Mouse (Mus musculus) MEL-GATA-1-ER (cell line): Measurements from ENCODE around the gene Map3k13.
"Not testable (repeated sequence)": the region's sequence is repeated elsewhere in the genome, so short reads cannot be mapped to it uniquely, and the experiment has no call there.

Experiments used
- DNase-seq: peaks from one replicate; pipeline ENCODE4 v3.0.0-alpha.2; 2012; ENCODE audit warnings: low read depth; ENCODE audit errors: extremely low read depth

The Map3k13 gene

DNA sequence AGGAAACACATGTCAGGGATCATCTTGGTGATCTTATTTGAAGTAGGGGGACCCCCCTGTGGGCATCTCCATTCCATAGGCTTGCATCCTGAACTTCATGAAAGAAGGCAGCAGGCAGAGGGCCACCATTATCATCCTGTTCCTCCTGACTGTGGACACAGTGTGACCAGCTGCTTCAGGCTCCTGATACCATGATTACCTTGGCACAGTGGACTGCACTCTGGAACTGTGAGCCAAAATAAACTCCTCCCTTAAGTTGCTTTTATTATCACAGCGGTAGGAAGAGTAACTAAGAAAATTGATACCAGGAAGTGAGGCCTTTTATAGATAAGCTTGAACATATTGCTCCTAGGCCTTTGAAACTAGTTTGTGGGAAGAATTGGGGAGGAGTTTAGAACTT is 12.7 kb downstream of the Map3k13 start:
- DNase-seq: no peak

DNA sequence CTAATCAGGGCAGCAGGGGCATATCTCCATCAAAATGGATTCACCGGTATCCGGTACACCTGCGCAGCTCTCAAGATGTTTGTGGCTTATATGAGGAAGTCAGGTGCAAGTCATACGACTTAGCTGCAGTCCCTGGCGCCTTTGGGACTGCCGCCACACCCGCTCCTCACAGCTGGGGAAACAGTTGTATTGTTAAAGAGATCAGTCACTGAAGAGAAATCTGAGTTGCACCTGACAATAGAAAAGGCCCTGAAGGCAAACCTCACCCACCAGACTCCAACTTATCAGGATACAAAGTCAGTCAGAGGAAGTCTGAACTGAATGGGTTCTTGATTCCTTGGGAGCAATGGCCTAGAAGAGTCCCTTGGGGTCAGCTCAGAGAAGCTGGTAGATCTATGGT is 13.6 kb downstream of the Map3k13 start:
- DNase-seq: not testable (repeated sequence)

DNA sequence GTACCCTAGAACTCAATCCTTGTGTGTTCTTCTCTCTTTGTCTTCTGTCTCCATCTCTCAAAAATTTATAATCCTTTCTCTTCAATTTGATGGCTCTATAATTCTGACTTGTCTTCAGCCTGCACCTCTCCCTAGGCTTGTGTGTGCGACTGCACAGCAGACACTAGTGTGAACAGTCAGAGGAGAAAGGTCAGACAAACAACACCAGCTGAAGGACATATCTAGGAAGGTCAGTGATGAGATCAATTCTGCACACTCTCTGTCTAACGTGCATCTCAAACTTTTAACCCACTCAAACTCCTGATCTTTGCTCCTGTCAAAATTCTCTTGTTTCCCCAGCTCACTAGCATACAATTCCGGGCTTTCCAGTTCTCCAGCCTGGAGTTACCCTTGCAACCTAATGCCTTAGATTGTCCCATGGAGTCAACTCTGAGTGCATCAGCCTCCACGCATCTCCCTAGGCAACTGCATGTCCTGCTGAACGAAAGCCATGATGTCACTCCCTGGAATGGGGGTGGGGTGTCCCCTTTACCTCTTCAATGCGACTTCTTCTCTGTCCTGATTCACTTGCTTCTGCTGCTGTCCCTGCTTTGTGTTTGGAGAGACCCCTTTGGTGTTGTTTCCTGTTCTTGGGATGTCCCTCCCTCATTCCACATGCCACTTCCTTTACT is 19.2 kb downstream of the Map3k13 start:
- DNase-seq: no peak

GRCm38 (mm10) chr16:21814861-21815668 is 20.9 kb downstream of the Map3k13 start:
- DNase-seq: no peak

DNA sequence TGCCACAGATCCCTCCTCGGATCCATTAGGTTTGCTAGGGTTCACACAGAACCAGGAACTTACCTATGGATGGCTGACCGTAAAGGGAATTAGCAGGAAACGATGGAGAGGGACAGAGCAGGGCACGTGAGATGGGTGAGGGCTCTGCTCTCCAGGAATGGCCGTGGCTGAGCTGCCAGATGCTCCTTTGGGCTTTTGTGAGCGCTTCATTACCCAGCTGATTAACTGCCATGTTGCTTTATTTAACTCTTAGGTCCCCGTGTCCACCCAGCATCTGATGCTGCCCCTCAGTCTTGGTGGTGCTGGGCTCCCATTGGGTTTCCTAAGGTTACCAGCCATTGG is 21.5 kb downstream of the Map3k13 start:
- DNase-seq: no peak

DNA sequence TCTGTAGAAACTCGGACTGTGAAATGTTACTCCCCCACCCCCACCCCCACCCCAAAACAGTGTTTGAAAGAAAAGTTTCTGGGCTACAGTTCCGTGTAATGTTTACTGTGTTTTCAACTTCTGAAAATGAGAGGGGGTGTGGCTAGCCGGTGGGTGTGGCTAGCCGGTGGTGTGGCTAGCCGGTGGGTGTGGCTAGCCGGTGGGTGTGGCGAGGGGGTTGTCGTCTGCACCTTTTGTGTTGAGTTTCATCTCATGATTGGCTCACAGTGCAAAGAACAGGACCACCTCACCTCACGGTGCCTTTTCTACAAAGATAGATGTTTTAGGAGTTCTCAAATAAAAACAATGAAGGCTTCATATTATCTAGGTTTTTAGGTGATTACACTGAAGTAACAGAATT is 24.0 kb downstream of the Map3k13 start:
- no peak for DNase-seq

- no peak for DNase-seq
These were observed 24.5 kb downstream of the Map3k13 start for GRCm38 (mm10) chr16:21818629-21819028.

DNA sequence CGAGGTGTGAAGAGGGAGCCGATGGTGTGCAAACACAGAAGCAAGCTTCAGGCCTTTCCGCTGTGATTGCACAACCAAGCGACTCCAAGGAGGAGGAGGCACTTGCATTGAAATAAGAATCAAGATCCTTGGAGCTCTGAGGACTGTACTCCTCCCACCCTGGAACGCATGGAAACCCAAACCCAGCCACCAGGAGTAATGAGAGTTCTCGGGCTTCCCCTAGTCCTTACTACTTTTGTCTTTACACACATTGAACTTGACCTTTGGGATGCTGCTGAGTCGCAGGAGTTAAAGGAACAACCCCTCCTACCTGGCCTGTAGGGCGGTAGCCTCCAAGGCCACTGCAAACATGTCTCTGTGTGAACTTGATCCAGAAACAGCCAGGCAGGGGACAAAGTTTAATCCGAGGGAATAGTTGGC is 31.5 kb downstream of the Map3k13 start:
- no peak for DNase-seq

DNA sequence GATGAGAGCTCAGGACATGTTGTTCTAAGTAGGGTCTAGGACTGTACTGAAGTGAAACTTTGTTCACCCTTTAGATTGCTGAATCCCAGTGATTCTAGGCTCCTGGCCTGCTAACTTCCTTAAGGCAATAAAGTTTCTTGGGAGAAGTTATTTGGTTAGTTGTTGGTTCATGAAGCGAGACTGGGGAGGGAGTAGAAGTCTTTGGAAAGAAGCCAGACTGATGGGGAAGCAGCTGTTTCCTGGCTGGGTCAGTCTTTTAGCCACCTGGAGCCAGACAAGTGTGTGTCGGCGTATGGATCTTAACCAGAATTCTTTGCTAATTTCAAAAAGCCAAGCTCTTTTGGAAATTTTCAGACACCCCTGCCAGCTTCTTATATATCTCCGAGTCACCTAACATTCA is 33.0 kb downstream of the Map3k13 start:
- DNase-seq: no peak

DNA sequence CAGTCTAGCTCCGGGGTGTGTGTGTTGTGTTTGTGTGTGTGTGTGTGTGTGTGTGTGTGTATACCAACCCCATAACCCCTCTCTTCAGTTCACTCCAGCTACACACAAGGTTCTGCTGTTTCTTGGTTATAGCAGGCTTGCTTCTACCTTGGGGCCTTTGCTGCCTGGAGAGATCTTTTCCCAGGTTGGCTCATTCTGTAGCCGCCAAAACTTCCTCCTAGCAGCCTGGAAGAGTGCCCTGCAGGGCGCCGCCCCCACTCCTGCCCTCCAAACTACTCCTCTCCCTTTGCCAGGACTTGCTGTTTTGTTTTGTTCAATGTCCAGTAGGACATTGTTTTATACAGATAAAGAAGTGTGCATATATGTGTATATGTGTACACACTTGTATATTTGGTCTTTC is 33.4 kb downstream of the Map3k13 start:
- DNase-seq: no peak

DNA sequence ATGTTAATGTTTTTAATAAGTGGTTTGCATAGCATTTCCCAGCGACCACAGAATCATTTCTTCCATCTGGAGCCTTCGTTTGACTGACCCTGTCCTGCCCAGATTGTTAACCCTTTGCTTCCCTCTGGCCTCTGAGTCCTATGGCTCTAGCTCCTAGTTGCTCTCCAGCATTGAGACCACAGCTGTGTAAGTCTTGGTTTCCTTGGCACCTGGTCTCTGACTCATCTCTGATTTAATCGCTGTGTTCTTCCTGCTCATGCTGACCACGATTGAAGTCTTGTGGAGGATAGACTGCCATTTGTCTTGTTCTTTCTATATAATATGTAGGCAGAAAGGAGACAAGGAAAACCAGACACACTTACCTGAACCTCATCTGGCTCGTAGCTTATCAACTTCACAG is 35.6 kb downstream of the Map3k13 start:
- no peak for DNase-seq

- DNase-seq: no peak
These were observed 36.6 kb downstream of the Map3k13 start for GRCm38 (mm10) chr16:21830784-21831183.

- DNase-seq: no peak
These were observed 37.6 kb downstream of the Map3k13 start for GRCm38 (mm10) chr16:21831764-21832163.

DNA sequence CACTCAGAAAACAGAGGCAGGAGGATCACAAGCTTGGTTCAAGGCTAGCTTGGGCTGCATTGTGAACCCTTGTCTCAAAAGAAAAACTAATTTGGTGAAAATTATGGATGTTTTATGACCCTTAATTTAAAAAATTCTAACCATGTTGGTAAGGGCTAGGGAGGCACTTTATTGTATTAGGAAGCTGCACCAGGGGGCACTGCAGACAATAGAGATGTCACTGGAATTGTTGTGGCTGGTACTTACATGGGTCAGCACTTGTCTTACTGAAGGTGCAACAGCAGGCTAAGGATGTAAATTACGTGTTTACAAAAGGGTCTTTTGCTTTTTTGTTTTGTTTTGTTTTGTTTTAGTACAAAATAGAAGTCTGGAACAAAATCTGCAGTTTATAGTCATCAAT is 39.3 kb downstream of the Map3k13 start:
- DNase-seq: no peak

GRCm38 (mm10) chr16:21833970-21834369 is 39.8 kb downstream of the Map3k13 start:
- no peak for DNase-seq

DNA sequence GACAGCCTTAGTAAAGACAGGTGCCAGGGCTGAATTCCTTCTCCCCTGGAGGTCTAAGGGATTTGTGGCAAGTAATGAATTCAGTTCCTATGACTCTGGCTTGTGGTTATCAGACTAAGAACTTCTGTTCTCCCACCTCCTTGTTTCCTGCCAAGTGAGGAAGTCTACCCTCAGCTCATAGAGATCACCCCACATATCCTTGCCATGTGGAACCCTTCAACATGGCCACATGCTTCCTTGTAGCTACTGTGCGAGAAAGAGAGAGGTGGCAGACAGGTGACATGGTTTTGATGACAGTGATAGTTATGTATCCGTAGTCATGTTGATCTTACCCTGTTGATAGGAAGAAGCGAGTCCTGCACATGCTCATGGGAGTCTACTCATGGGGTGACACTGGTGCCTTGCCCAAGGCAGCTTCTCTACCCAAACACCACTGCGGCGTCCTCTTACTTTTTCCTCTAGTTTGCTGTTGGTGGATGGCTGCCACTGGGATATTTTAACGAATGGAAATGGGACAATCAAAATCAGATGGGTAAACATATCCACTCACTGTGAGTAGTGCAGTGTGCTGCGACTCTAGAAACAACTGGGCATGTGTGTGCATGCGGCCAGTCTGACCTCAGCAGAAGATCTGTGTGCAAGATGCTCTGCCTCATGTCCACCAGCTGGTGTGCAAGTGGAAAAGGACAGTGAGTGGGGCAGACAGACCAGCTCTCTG is 40.9 kb downstream of the Map3k13 start:
- DNase-seq: no peak

DNA sequence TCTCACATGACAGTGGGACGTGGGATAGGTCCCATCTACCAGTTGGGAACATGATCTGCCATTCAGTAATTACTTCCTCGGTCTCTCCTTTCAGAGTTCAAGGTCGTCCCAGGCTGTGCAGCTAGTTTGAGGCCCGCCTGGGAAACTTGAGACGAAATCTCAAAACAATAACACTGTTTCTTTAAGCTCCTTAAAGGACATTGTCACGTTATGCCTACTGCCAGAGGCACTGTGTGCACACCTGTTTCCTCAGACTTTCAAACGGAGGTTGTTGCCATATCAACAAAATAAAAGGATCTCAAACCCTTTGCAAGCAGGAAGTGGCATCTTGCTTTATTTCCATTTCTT is 41.4 kb downstream of the Map3k13 start:
- DNase-seq: no peak

DNA sequence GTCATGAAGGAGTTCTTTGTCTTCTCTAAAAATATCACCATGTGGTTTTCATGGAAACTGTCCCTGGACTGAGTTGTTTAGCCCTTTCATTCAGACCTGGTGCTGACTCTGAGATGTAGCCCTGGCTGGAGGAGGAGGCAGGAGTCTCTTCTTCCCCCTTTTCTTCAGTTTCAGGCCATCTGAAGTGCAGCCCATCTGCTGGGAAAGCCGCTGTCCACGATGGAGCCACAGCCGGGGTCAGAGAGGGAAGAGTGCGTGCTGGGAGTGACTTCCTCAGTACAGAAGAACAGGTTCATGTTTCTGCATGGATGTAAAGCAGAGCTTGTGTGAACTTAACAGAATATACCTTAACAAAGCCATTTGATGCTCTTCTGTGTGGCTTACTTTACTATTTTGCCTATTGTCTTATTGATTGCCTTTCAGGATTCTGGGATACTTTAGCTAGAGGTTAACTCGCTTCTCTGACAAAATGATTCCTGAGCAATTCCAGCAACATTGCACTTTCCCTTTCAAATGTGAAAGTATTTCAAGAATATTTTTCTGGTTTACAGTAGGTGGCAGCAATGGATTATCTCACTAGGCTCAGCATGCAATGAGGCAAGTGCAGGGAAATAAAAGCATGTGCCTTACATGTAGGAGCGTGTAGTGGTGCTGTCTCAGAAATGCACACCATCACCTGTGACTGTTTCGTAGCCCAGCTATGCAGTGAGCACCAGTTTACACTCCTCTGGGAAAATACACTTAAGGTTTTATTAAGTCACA is 42.3 kb downstream of the Map3k13 start:
- no peak for DNase-seq

DNA sequence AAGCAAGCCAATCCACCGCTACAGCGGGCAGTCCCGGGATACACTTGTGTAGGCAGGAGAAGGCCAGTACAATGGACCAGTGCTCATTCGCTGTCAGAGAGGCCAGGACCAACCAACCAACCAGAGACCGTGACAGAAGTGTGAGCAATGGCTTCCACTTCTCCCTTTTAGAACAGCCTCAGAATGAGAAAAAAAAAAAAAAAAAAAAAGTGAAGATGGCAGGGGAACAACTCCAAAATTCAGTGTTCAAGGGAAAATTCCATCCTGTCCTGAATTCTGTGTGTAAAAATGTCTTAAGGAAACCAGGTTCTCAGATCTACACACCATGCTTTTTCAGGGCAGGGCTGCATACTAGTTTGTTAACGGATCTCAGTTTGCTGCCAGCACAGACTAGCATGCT is 43.5 kb downstream of the Map3k13 start:
- no peak for DNase-seq

- no peak for DNase-seq
These were observed 51.9 kb downstream of the Map3k13 start for GRCm38 (mm10) chr16:21845800-21846671.

DNA sequence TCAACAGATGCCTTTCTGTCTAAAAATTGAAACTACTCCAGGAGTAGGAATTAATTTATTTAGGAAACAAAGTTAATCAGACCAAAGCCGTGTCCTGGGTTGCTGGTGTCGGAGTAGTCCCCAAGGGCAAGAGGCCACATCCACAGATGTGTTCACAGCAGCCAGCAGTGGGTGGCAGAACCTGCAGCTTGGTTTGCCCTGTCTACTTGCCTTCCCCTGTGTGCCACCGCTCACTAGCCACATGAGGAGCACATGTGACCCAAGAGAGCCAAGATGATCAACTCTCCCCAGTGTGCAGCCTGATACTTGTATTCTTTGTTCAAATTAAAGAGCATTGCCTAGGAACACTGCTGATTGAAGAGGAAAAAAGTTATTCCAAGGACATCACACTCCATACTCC is 54.3 kb downstream of the Map3k13 start:
- DNase-seq: no peak
